ENCODE assay signal across 8 mouse cellular contexts in the genomic region with DNA sequence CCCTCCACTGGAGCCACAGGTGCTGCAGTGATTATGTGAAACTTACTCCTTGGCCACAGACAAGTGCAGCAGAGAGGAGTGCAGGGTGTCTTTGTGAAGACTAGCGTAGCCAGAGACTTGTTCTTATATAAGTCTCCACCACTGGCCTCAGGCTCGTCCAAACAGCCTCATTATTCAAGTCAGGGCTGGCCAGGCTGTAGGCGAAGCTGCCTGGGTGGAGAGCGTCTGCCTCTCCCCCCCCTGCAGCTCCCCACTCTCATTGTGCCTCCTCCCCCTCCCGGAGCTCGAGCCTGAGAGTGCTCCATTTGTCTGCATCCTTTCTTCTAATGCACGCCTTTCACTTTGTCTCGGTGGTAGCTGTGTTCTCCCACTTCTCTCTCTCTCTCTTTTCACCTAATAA.
A peak's percentile ranks its signal among the peaks of the same experiment; 100 is the strongest.
DNase-seq lines count a peak whose midpoint lies in the region; ATAC-seq lines count a peak whose summit lies in the region.

No protein-coding gene starts in this region.

- peaks cover 34% of the 10 kb centered on the region for H3K4me1 ChIP-seq in heart, embryonic 13.5 days
- H3K4me1 ChIP-seq in hindbrain, embryonic 14.5 days (replicated peaks; ENCODE audit: control insufficient read depth, insufficient read depth, low read length): peaks cover 17% of the 10 kb centered on the region
- 0 out of 2 replicates have a peak, but pooled peaks cover 3% of the 10 kb centered on the region for H3K4me1 ChIP-seq in neural tube, embryonic 14.5 days (ENCODE audit: control insufficient read depth, insufficient read depth, low read length)

- H3K4me3 ChIP-seq in heart, embryonic 13.5 days: no peak overlapping the region
- H3K4me3 ChIP-seq in hindbrain, embryonic 14.5 days (replicated peaks; ENCODE audit: low read length): no peak overlapping the region
- no peak overlapping the region for H3K4me3 ChIP-seq in neural tube, embryonic 14.5 days (ENCODE audit: low read depth, low read length)

- no peak overlapping the region for H3K9ac ChIP-seq in heart, embryonic 13.5 days
- H3K9ac ChIP-seq in hindbrain, embryonic 14.5 days: no peak overlapping the region
- no peak overlapping the region for H3K9ac ChIP-seq in neural tube, embryonic 14.5 days (replicated peaks; ENCODE audit: low read depth, low read length)

- peak overlapping the region; percentile 36 for H3K4me2 ChIP-seq in heart, embryonic 13.5 days
- peak overlapping the region; percentile 32; the same call in 1 of the 2 replicates for H3K4me2 ChIP-seq in hindbrain, embryonic 14.5 days (replicated peaks)
- H3K4me2 ChIP-seq in neural tube, embryonic 14.5 days (ENCODE audit: low read depth, low read length): peak overlapping the region; percentile 21; the same call in 1 of the 2 replicates

- no peak overlapping the region for H3K27ac ChIP-seq in heart, embryonic 13.5 days (replicated peaks)
- no peak overlapping the region for H3K27ac ChIP-seq in hindbrain, embryonic 14.5 days
- H3K27ac ChIP-seq in neural tube, embryonic 14.5 days (ENCODE audit: low read depth, low read length): no peak overlapping the region

- H3K36me3 ChIP-seq in heart, embryonic 13.5 days: no peaks in the 10 kb centered on the region
- H3K36me3 ChIP-seq in hindbrain, embryonic 14.5 days (replicated peaks; ENCODE audit: control insufficient read depth, insufficient read depth): no peaks in the 10 kb centered on the region
- no peaks in the 10 kb centered on the region for H3K36me3 ChIP-seq in neural tube, embryonic 14.5 days (ENCODE audit: control insufficient read depth, insufficient read depth, low read length)

- DNase-seq in heart, adult 18-20 months: no peak
- DNase-seq in cerebellum, postnatal 25 days: peak; percentile 42 to 59
- no peak for DNase-seq in hindbrain, embryonic 14.5 days (ENCODE audit: low spot score)
- DNase-seq in spleen, postnatal 4 days (ENCODE audit: low spot score in 2 of 2): no peak
- DNase-seq in spleen, postnatal 36 days (ENCODE audit: low spot score in 2 of 2): no peak
- DNase-seq in testis, postnatal 10 days (ENCODE audit: low spot score): no peak

- peaks cover 3% of the 10 kb centered on the region; the same call in 1 of the 2 replicates for H3K9me3 ChIP-seq in heart, embryonic 13.5 days
- peaks cover 14% of the 10 kb centered on the region; the same call in 1 of the 2 replicates for H3K9me3 ChIP-seq in hindbrain, embryonic 14.5 days (ENCODE audit: control insufficient read depth, low read length)
- H3K9me3 ChIP-seq in neural tube, embryonic 14.5 days (ENCODE audit: control insufficient read depth, low read length): 0 out of 2 replicates have a peak, but pooled peaks cover 4% of the 10 kb centered on the region

- WGBS in heart, embryonic 13.5 days: 16% methylated on average over 8 of the region's 8 CpGs
- 2% methylated on average over 8 of the region's 8 CpGs for WGBS in hindbrain, embryonic 14.5 days
- 3% methylated on average over 8 of the region's 8 CpGs for WGBS in neural tube, embryonic 14.5 days

- ATAC-seq in heart, embryonic 13.5 days (ENCODE audit: extremely low read depth, insufficient number of reproducible peaks, low FRiP score, low TSS enrichment): no peak
- peak; percentile 40; the same call in 1 of the 2 replicates for ATAC-seq in hindbrain, embryonic 14.5 days (ENCODE audit: low FRiP score)
- ATAC-seq in neural tube, embryonic 14.5 days (ENCODE audit: low read depth): 0 out of 2 replicates have a peak, but pooled peaks have one; percentile 29

- H3K27me3 ChIP-seq in heart, embryonic 13.5 days (replicated peaks): peaks cover 26% of the 10 kb centered on the region
- H3K27me3 ChIP-seq in hindbrain, embryonic 14.5 days (ENCODE audit: control insufficient read depth, insufficient read depth, low read length): no peaks in the 10 kb centered on the region
- H3K27me3 ChIP-seq in neural tube, embryonic 14.5 days (ENCODE audit: control insufficient read depth, insufficient read depth, low read length): no peaks in the 10 kb centered on the region

Comparison
In these comparisons a context has a peak if more than half of its experiments do, and no peak if none do; other contexts are left out.
1. DNase-seq: peak in cerebellum, postnatal 25 days (2 of 2); none in heart, adult 18-20 months (0 of 2), hindbrain, embryonic 14.5 days (single experiment), spleen, postnatal 4 days (0 of 2), spleen, postnatal 36 days (0 of 2) and testis, postnatal 10 days (single experiment).
2. Peak in every context shown above with its lines, with median percentiles within 50 percentile points of each other: H3K4me2 ChIP-seq.